Mouse (Mus musculus): ENCODE data around the gene Capn8. TPM values are rescaled to one million over a fixed set of nuclear protein-coding genes. Genes with fewer than 3 reads are reported as not detected.

The Capn8 gene
- polyA plus RNA-seq, 1 experiment from 2014 or later = 3.3 TPM

DNA sequence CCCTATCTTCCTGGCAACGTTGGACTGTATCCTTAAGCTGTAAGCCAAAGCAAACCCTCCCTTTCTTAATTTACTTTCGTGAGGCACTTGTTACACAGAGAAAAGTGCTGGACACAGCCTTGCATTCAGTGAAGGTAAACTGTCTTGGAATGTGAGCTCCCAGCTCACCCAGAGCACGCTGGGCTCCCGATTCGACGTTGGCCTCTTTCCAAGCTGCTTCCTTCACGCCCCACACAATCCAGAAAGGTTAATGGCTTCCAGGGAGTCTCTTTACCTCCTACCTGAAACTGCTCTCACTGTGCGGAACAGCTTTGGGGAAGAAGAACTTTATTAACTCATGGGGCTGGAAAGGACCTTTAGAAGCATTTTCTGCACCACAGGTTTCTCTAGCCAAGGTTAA lies 110.5 kb downstream of the Capn8 start:
- 35% methylated on average over 8 of the region's 8 CpGs for WGBS
- H3K9me3 ChIP-seq (replicated peaks; ENCODE audit: control insufficient read depth, low read length) = no peaks in the 10 kb centered on the region
- H3K9ac ChIP-seq (ENCODE audit: low read length) = no peak overlapping the region
- H3K4me3 ChIP-seq (replicated peaks; ENCODE audit: low read length) = no peak overlapping the region
- peak; percentile 38; the same call in 1 of the 2 replicates for ATAC-seq (ENCODE audit: insufficient read depth, low FRiP score)
- H3K4me2 ChIP-seq (ENCODE audit: low read depth, low read length) = no peak overlapping the region
- H3K27me3 ChIP-seq (ENCODE audit: control insufficient read depth, insufficient read depth, low read length) = no peaks in the 10 kb centered on the region
- peaks cover 10% of the 10 kb centered on the region for H3K4me1 ChIP-seq (ENCODE audit: control insufficient read depth, insufficient read depth, low read length)
- H3K27ac ChIP-seq (ENCODE audit: low read length) = no peak overlapping the region
- no peaks in the 10 kb centered on the region for H3K36me3 ChIP-seq (ENCODE audit: control insufficient read depth, insufficient read depth, low read length)

DNA sequence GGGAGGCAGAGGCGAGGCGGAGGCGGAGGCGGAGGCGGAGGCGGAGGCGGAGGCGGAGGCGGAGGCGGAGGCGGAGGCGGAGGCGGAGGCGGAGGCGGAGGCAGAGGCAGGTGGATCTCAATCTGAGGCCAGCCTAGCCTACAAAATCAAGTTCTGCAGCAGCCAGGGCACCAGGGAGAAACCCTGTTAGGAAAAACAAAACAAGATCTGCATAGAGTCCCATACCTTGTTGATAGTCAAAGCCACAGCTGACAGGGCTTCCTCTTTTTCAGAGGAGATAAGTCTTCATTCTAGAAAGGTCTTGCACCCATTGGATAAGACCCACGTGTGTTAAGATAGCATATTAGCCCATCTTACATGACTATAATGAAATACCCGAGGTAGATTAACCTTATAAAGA lies 113.3 kb downstream of the Capn8 start:
- Histone ChIP-seq H3K27ac (ENCODE audit: low read length) (no peak overlapping the region), H3K9me3 (replicated peaks; ENCODE audit: control insufficient read depth, low read length) (no peaks in the 10 kb centered on the region), H3K36me3 (ENCODE audit: control insufficient read depth, insufficient read depth, low read length) (no peaks in the 10 kb centered on the region), H3K9ac (ENCODE audit: low read length) (no peak overlapping the region), H3K27me3 (ENCODE audit: control insufficient read depth, insufficient read depth, low read length) (no peaks in the 10 kb centered on the region), H3K4me1 (ENCODE audit: control insufficient read depth, insufficient read depth, low read length) (peaks cover 9% of the 10 kb centered on the region), H3K4me3 (replicated peaks; ENCODE audit: low read length) (no peak overlapping the region), H3K4me2 (ENCODE audit: low read depth, low read length) (no peak overlapping the region)
- no peak for ATAC-seq (ENCODE audit: insufficient read depth, low FRiP score)
- WGBS = 95% methylated on average over 17 of the region's 17 CpGs

DNA sequence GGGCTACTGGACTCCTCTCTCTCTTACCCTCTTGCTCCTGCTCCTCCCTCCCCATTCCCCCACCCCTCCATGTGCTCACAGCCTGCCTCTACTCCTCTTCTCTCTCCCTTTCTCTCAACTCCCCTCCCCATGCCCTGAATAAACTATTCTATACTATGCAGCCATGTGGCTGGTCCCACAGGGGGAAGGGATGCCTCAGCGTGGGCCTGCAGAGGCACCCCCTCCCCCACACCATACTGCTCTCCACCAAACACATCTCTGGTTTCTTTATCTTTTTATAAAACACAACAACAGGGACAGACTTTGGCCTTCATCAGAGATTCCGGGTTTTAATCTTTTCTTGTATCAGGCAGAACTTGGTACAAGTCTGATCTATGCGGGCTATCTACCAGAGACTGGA lies 114.4 kb downstream of the Capn8 start:
- H3K36me3 ChIP-seq (ENCODE audit: control insufficient read depth, insufficient read depth, low read length) = no peaks in the 10 kb centered on the region
- H3K9me3 ChIP-seq (replicated peaks; ENCODE audit: control insufficient read depth, low read length) = no peaks in the 10 kb centered on the region
- no peaks in the 10 kb centered on the region for H3K27me3 ChIP-seq (ENCODE audit: control insufficient read depth, insufficient read depth, low read length)
- peaks cover 10% of the 10 kb centered on the region for H3K4me1 ChIP-seq (ENCODE audit: control insufficient read depth, insufficient read depth, low read length)
- H3K27ac ChIP-seq (ENCODE audit: low read length) = no peak overlapping the region
- H3K9ac ChIP-seq (ENCODE audit: low read length) = no peak overlapping the region
- no peak overlapping the region for H3K4me2 ChIP-seq (ENCODE audit: low read depth, low read length)
- 43% methylated on average over 3 of the region's 3 CpGs for WGBS
- ATAC-seq (ENCODE audit: insufficient read depth, low FRiP score) = no peak
- no peak overlapping the region for H3K4me3 ChIP-seq (replicated peaks; ENCODE audit: low read length)

DNA sequence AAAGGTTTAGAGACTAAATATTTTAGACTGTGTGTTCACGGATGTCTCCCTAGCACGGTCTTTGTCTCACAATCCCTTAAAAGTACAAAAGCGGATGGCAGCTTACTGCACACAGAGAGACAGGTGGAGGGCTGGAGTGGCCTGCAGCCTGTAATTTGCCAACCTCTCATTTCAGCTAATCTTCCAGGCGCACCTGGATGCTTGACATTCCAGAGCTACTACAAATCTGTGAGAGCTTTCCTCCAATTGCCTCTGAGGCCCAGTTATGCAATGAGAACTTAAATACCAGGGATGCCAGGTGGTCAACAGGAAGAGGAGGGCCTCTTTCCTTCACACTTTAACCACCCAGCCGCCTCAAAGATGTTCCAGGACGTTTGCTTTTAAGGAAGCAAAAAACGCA lies 114.8 kb downstream of the Capn8 start:
- WGBS = 41% methylated on average over 7 of the region's 7 CpGs
- no peaks in the 10 kb centered on the region for H3K27me3 ChIP-seq (ENCODE audit: control insufficient read depth, insufficient read depth, low read length)
- no peak for ATAC-seq (ENCODE audit: insufficient read depth, low FRiP score)
- no peaks in the 10 kb centered on the region for H3K9me3 ChIP-seq (replicated peaks; ENCODE audit: control insufficient read depth, low read length)
- H3K4me3 ChIP-seq (replicated peaks; ENCODE audit: low read length) = no peak overlapping the region
- H3K4me2 ChIP-seq (ENCODE audit: low read depth, low read length) = no peak overlapping the region
- no peak overlapping the region for H3K9ac ChIP-seq (ENCODE audit: low read length)
- no peaks in the 10 kb centered on the region for H3K36me3 ChIP-seq (ENCODE audit: control insufficient read depth, insufficient read depth, low read length)
- H3K27ac ChIP-seq (ENCODE audit: low read length) = no peak overlapping the region
- peaks cover 10% of the 10 kb centered on the region for H3K4me1 ChIP-seq (ENCODE audit: control insufficient read depth, insufficient read depth, low read length)

Other genes with a start within 250 kb of the Capn8 start
- gene Fbxo28, start 223.4 kb upstream of the Capn8 start, polyA plus RNA-seq (2015; fragmentation: Nextera tagmentation; extraction: Ambion mirVana) = 12.3 and 13.4 TPM in 2 replicates
- gene Trp53bp2, start 155.8 kb upstream of the Capn8 start, polyA plus RNA-seq (2015; fragmentation: Nextera tagmentation; extraction: Ambion mirVana) = 18.7 and 19.3 TPM in 2 replicates
- gene Capn2, start 47.4 kb upstream of the Capn8 start, polyA plus RNA-seq (2015; fragmentation: Nextera tagmentation; extraction: Ambion mirVana) = 127 and 139 TPM in 2 replicates
- not detected in 2 replicates for gene Ccdc185, start 184.2 kb downstream of the Capn8 start, polyA plus RNA-seq (2015; fragmentation: Nextera tagmentation; extraction: Ambion mirVana)
- 15.2 and 19.4 TPM in 2 replicates for gene Susd4, start 198.9 kb downstream of the Capn8 start, polyA plus RNA-seq (2015; fragmentation: Nextera tagmentation; extraction: Ambion mirVana)

Measured in stomach, embryonic 16.5 days (tissue).